Mouse (Mus musculus) hindbrain, embryonic 12.5 days (tissue): ENCODE results near the gene Bcdin3d. TPM values are rescaled to one million over a fixed set of nuclear protein-coding genes. Genes with fewer than 3 reads are reported as not detected.

ENCODE experiments used
- polyA plus RNA-seq: library from polyadenylated mRNA; unstranded; fragments of >200 nt; fragmentation: Nextera tagmentation; extraction: Ambion mirVana; gene quantifications from 2 replicates; pipeline ENCODE4 v1.2.1, GENCODE M21; 2016

Bcdin3d gene
- polyA plus RNA-seq, 1 experiment from 2014 or later: 18.9 TPM

Other genes with a start within 250 kb of the Bcdin3d start
- 0.40 TPM in 1 of 2 replicates, not detected in the other for gene Kcnh3, start 249.9 kb downstream of the Bcdin3d start, polyA plus RNA-seq
- gene Mcrs1, start 222.8 kb downstream of the Bcdin3d start, polyA plus RNA-seq: 178 and 179 TPM in 2 replicates
- gene Prpf40b, start 179.6 kb downstream of the Bcdin3d start, polyA plus RNA-seq: 82.3 and 83.3 TPM in 2 replicates
- gene Fam186b, start 178.8 kb downstream of the Bcdin3d start, polyA plus RNA-seq: 0.10 and 0.22 TPM in 2 replicates
- 19.7 and 23.4 TPM in 2 replicates for gene Fmnl3, start 104.2 kb downstream of the Bcdin3d start, polyA plus RNA-seq
- gene Tmbim6, start 81.8 kb downstream of the Bcdin3d start, polyA plus RNA-seq: 271 and 274 TPM in 2 replicates
- gene Nckap5l, start 17.0 kb downstream of the Bcdin3d start, polyA plus RNA-seq: 14.9 and 16.1 TPM in 2 replicates
- 2.9 and 5.5 TPM in 2 replicates for gene Faim2, start 53.4 kb upstream of the Bcdin3d start, polyA plus RNA-seq
- not detected in 2 replicates for gene Aqp2, start 104.3 kb upstream of the Bcdin3d start, polyA plus RNA-seq
- 2.4 and 2.7 TPM in 2 replicates for gene Aqp5, start 116.1 kb upstream of the Bcdin3d start, polyA plus RNA-seq
- 1.3 and 2.8 TPM in 2 replicates for gene Aqp6, start 126.7 kb upstream of the Bcdin3d start, polyA plus RNA-seq
- gene Racgap1, start 176.9 kb upstream of the Bcdin3d start, polyA plus RNA-seq: 177 and 185 TPM in 2 replicates
- 48.6 and 61.6 TPM in 2 replicates for gene Asic1, start 195.6 kb upstream of the Bcdin3d start, polyA plus RNA-seq
- 123 and 141 TPM in 2 replicates for gene Smarcd1, start 227.4 kb upstream of the Bcdin3d start, polyA plus RNA-seq
- not detected in 2 replicates for gene Gm17349, start 230.8 kb upstream of the Bcdin3d start, polyA plus RNA-seq
- 0.69 and 0.92 TPM in 2 replicates for gene Gpd1, start 242.8 kb upstream of the Bcdin3d start, polyA plus RNA-seq